Mouse (Mus musculus) thymus, adult 2 months (tissue): ENCODE results near the gene Vamp2. TPM values are rescaled to one million over a fixed set of nuclear protein-coding genes. Genes with fewer than 3 reads are reported as not detected.
"Not testable (repeated sequence)": the region's sequence is repeated elsewhere in the genome, so short reads cannot be mapped to it uniquely, and the experiment has no call there.

Experiments used
- DNase-seq: peaks from one replicate; pipeline ENCODE4 v3.0.0; 2021
- H3K27ac ChIP-seq: fragments of 200-500 bp; 2 replicates; pipeline ENCODE4 v1.5.1; 2012; ENCODE audit warnings: low read length, control low read depth; ENCODE audit not compliant: control insufficient read depth, insufficient read depth
- H3K27me3 ChIP-seq: fragments of 200-500 bp; 2 replicates; pipeline ENCODE4 v1.6.1; 2012; ENCODE audit warnings: mild to moderate bottlenecking, low read length, moderate library complexity, mixed read lengths; ENCODE audit not compliant: control insufficient read depth, insufficient read depth
- H3K36me3 ChIP-seq: fragments of 200-500 bp; 2 replicates; pipeline ENCODE4 v1.6.1; 2012; ENCODE audit warnings: mild to moderate bottlenecking, low read length, moderate library complexity; ENCODE audit not compliant: control insufficient read depth, insufficient read depth
- H3K4me1 ChIP-seq: fragments of 200-500 bp; replicated peaks from 2 replicates; pipeline ENCODE4 v1.6.1; 2012; ENCODE audit warnings: low read length; ENCODE audit not compliant: control insufficient read depth, insufficient read depth
- H3K4me3 ChIP-seq: fragments of 200-500 bp; 2 replicates; pipeline ENCODE4 v1.5.1; 2012; ENCODE audit warnings: mild to moderate bottlenecking, low read length, control low read depth, moderate library complexity; ENCODE audit not compliant: control insufficient read depth, insufficient read depth
- CTCF ChIP-seq: fragments of 200-500 bp; IDR thresholded peaks from 2 replicates; pipeline ENCODE4 v1.5.1; 2012; ENCODE audit warnings: mild to moderate bottlenecking, control low read depth, low read length, moderate library complexity, borderline replicate concordance; ENCODE audit not compliant: control insufficient read depth, poor library complexity, insufficient read depth; ENCODE audit errors: extremely low read depth
- POLR2A ChIP-seq: fragments of 200-500 bp; IDR thresholded peaks from 2 replicates; pipeline ENCODE4 v1.6.1; 2012; ENCODE audit warnings: mild to moderate bottlenecking, low read length, control low read depth, moderate library complexity; ENCODE audit not compliant: control insufficient read depth, poor library complexity, insufficient read depth; ENCODE audit errors: extremely low read depth
- WGBS: fragments of 180-500 bp; shearing (Covaris S2); methylation state at CpG from one replicate; pipeline ENCODE4 v1.1.7; 2018; 5-methylcytosine and 5-hydroxymethylcytosine counted together
- polyA plus RNA-seq: library from polyadenylated mRNA; depleted of rRNA; stranded (reverse); fragments of >200 nt; gene quantifications from 2 replicates; pipeline ENCODE4 v1.2.3, GENCODE M21; 2012

The Vamp2 gene
- polyA plus RNA-seq, 1 experiment, result 159 TPM

GRCm38 (mm10) chr11:69092871-69093270, 4.6 kb downstream of the Vamp2 start:
- TF ChIP-seq POLR2A (no peak), CTCF (no peak)
- H3K4me3 ChIP-seq, result no peak overlapping the region
- no peaks in the 10 kb centered on the region for H3K27me3 ChIP-seq
- WGBS, result 85% methylated on average over 4 of the region's 4 CpGs
- no peak for DNase-seq
- peaks cover 39% of the 10 kb centered on the region for H3K4me1 ChIP-seq
- peaks cover 5% of the 10 kb centered on the region for H3K36me3 ChIP-seq
- no peak overlapping the region for H3K27ac ChIP-seq

- H3K4me3 ChIP-seq, H3K27ac ChIP-seq, H3K36me3 ChIP-seq, H3K27me3 ChIP-seq, DNase-seq: not testable (repeated sequence)
- 96% methylated on average over 7 of the region's 7 CpGs for WGBS
- peaks cover 46% of the 10 kb centered on the region for H3K4me1 ChIP-seq
Observed at GRCm38 (mm10) chr11:69093856-69094255, 5.6 kb downstream of the Vamp2 start.

- Histone ChIP-seq H3K27ac (peak within 1 kb of the TSS; percentile 90), H3K36me3 (peaks cover 2% of the 10 kb centered on the region), H3K4me3 (peak within 1 kb of the TSS; percentile 51), H3K4me1 (peaks cover 46% of the 10 kb centered on the region), H3K27me3 (no peaks in the 10 kb centered on the region)
- peak; percentile 98 for DNase-seq
- peak; percentile 78; the same call in 1 of the 2 replicates for TF ChIP-seq POLR2A
- TF ChIP-seq CTCF, result no peak
- WGBS, result under 1% methylated on average over 37 of the region's 37 CpGs
Observed at GRCm38 (mm10) chr11:69094697-69095429, 6.6 kb downstream of the Vamp2 start, which contains the start of gene Per1. Per1 (plus strand) TSS chr11:69095217.

- peak; percentile 49 for DNase-seq
- H3K4me1 ChIP-seq, result peaks cover 50% of the 10 kb centered on the region
- WGBS, result 2% methylated on average over 27 of the region's 27 CpGs
Observed at GRCm38 (mm10) chr11:69095511-69096231, 7.4 kb downstream of the Vamp2 start.

GRCm38 (mm10) chr11:69096360-69096986, 8.2 kb downstream of the Vamp2 start:
- Histone ChIP-seq H3K4me3 (peak overlapping the region; percentile 43), H3K4me1 (peaks cover 52% of the 10 kb centered on the region), H3K27me3 (no peaks in the 10 kb centered on the region), H3K36me3 (peaks cover 3% of the 10 kb centered on the region; the same call in 1 of the 2 replicates), H3K27ac (peak overlapping the region; percentile 49; the same call in 1 of the 2 replicates)
- TF ChIP-seq CTCF (no peak), POLR2A (no peak)
- no peak for DNase-seq
- 20% methylated on average over 9 of the region's 9 CpGs for WGBS

More at GRCm38 (mm10) chr11:69095511-69096231, 7.4 kb downstream of the Vamp2 start:
- H3K27ac ChIP-seq, result peak overlapping the region; percentile 90
- TF ChIP-seq CTCF, result no peak
- TF ChIP-seq POLR2A, result no peak
- H3K36me3 ChIP-seq, result no peaks in the 10 kb centered on the region
- no peaks in the 10 kb centered on the region for H3K27me3 ChIP-seq
- H3K4me3 ChIP-seq, result peak overlapping the region; percentile 51

GRCm38 (mm10) chr11:69096987-69097900, 9.0 kb downstream of the Vamp2 start:
- peak overlapping the region; percentile 78 for H3K27ac ChIP-seq
- H3K4me3 ChIP-seq, result peak overlapping the region; percentile 43
- H3K27me3 ChIP-seq, result no peaks in the 10 kb centered on the region
- H3K4me1 ChIP-seq, result peaks cover 52% of the 10 kb centered on the region
- H3K36me3 ChIP-seq, result peaks cover 6% of the 10 kb centered on the region; the same call in 1 of the 2 replicates
- TF ChIP-seq CTCF (no peak), POLR2A (0 out of 2 replicates have a peak, but pooled peaks have one; percentile 34)
- DNase-seq, result peak; percentile 92
- WGBS, result 6% methylated on average over 29 of the region's 29 CpGs
